Mouse (Mus musculus): Measurements from ENCODE around the gene Bard1.

Gene Bard1

DNA sequence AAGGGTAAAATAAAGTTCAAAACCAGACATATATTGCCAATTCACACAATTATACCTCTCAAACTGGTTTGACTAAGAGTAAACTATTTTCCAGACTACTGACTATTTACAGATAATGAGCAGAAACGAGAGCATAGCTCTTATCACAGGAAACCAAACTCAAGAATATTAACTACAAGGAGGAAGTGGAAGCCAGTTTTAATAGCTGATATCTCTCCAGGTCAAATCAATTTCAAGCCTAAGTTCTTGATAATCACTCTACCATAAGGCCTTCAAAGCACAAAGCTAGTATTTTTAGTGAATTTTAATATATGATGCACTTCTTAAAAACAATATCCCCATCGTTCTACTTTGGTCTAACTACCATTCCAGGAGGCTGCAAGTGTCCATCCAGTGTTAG, 57.8 kb downstream of the Bard1 start:
- DNase-seq, result no peak

DNA sequence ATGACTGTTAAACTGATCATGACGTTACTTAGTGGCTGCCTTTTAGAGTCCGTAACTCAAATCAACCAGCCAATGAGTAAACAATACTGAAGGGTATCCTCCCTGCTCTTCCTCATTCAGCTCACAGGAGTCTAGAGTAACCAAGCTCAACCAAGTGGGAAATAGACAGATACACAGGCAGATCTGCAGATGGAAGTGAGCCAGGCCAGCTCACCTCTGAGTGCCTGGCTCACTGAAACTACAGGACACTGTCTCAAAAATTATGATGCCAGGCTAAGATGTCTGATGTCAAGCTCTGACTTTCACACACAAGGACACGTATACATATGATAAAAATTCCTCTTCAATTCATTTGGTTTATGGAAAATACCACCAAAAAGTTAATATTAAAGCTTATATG, 59.0 kb downstream of the Bard1 start:
- no peak for DNase-seq

DNA sequence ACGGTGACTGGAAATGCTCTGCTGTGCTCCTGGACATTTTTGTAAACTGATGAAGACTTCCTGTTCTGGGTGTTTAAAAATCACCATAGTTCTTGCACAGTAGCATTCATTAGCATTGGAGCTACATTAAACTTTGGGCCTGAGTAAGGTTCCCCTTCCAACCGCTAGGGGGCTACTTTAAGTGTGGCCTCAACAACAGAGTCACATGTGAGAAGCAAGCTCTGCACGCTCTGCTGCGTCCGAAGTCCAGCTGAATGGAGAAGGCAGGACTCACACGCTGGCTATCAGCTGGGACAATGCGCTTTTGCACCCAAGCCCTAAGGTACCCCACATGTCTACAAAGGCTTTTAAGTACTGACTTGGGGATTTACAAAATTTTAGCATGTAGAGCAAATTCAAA, 65.9 kb downstream of the Bard1 start:
- DNase-seq, result no peak

DNA sequence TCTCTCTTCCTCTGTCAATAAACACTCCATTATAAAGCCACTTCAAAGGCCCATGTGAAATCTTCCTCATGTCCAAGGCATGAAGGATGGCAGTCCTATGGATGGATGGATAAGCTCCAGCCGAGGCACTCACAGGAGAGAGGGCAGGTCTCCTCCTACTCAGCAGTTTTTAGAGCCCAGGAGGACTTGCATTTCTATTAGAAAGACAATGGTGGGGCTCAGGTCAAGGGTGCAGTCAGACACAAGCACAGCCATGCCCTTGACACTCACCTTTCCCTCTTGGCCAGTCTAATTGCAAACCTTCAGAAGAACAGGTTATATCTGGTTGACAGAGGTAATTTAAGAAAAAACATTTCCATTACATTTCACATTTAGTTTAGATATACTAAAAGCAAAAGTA, 67.4 kb downstream of the Bard1 start:
- no peak for DNase-seq

DNA sequence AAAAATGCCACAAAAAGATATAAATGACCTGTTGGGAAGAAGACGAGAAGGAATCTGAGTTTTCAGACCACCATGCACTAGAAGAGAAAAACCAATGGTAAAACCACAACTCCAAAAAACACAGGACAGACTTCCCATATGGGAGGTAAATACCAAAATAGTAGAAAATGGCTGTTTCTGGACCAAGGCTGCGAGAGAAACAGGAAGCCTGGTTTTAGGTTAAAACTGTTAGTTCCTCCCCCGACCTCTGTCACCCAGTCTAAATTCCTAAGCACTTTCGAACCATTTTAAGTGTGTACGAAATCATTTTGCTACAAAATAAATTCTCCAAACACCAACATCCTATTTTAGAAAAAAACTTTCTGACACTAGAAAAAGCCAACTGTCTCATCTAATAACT, 80.2 kb downstream of the Bard1 start:
- no peak for DNase-seq

DNA sequence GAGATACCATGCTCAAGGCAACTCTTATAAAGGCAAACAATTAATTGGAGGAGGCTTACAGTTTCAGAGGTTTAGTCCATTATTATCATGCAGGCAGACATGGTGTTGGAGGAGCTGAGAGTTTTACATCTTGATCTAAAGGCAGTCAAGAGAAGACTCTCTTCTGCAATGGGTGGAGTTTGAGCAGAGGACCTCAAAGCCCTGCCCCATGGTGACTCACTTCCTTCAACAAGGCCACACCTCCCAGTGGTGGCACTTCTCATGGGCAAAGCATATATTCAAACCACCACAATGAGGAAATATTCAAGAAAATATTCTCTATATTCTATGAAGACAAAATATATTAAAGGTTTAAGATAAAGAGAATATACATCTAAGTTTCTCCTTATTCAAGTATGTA, 88.6 kb downstream of the Bard1 start:
- DNase-seq, result no peak

DNA sequence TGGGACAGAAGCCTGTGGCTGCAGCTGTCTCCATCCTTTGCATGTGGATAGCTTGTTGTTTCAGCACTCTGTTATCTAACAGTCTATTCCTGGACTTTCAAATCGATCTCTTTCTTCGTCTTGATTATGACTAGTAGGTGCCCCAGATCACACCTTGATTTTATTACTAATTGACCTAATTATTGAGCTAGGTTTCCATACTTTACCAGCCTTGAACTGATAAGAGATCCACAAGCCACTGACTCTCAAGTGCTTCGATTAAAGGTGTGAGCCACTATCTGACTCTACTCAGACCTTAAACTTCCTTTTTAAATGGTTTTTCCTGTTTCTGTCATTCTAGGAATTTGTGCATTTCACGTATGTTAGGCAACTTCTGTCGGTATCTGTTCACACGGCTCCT, 96.9 kb downstream of the Bard1 start:
- DNase-seq, result no peak

DNA sequence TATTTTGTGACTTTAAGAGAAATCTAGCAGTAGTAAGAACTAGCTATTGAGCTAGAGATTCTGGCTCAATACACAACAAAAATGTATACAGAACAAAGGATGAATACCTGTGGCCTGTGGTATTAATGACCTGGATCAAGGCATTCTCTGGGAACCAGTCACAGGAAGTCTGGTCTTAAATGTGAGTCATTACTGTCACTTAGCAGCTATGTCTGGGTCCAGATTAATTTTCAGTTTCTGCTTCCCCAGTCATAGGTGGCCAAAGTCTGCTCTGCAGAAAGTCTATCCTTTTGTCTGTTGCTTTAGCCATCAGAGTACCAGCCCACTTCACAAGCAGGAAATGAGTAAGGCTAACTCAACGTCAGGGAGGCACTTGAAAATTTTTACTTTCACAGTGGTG, 98.8 kb downstream of the Bard1 start:
- no peak for DNase-seq

DNA sequence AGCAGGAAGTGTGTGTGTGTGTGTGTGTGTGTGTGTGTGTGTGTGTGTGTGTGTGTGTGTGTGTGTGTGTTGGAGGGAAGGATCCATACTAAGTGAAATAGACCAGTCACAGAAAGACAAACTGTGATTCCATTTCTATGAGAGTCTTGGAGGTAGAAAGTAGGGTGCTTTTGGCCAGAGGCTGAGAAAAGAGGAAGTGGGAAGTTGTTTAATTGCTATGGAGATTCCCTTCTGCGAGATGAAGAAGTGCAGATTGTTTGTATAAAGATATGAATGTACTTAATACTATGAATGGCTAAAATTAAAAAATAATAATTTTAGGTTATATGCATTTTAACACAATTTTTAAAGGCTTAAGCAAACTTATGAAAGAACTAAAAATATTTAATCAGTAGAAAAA, 99.2 kb downstream of the Bard1 start:
- no peak for DNase-seq

DNA sequence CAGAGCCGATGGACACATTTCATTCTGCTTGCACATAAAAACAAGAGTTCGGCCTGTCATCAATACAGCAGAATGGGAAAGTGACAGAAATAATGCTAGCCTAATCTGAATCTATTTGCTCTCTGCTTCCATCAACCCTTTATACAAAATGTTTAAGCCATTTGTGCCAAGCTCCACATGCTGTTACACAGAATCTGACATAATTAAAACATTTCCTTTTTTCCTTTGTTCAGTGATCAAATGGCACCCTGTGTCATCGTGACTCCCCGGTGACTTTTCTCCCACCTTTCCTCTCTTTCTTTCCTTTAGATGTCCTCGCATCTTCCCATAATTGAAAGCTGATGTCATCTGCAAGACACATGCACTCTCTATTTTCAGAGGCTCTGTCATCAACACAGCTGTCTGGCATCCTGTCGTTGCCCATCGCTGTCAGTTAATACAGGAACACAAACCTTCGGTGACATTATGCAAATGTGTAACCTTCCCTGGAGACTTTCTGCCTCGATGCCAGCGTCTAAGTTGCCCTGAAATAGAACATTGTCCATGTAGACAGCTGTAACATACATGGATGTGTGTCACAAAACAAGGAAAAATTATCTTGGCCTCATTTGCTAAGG, 105.5 kb downstream of the Bard1 start:
- no peak for DNase-seq

DNA sequence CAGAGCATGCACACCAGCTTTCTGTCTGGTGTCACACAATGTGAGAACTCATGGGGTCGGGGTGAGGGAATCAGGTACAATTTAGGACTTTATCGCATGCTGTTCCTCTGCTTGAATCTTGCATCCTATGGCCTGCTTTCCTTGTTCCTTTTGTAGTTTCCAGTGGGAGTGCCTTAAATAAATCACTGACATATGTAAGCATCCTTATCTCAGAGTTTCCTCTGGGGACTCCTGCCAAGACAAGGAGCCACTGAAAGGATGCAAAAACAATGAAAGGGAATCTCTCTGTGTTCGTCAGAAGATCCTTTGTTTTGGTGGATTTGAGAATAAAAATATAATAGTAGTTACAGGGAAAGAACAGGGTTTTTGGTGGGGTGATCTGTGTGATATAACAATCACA, 106.2 kb downstream of the Bard1 start:
- DNase-seq, result no peak

All from cerebellum, adult 11 months (tissue).